Mouse (Mus musculus): ENCODE results near the gene Vmn1r58.

DNA sequence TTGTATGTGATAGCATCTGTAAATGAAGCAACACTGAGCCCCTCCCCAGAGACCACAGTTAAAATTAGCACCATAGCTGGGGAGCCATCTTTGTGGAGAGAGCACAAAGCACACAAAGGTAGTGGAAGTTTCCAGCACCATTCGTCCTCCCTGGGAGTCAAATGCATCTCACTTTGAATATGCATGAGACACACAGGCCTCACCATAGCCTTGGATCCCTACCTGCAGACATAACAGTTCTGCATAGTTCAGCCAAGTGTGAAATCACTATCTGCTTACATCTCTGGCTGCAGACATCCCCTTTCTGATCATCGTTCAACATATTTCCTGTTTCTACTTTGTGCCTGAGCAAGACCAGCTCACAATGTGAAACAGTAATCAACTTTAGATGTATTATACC, 46.5 kb downstream of the Vmn1r58 start:
- no peak for TF ChIP-seq CTCF (IDR thresholded peaks at IDR 0.05 in 2 of 3, conservative IDR thresholded peaks at IDR 0.05 in 1 of 3; ENCODE audit: control insufficient read depth in 1 of 3, insufficient read depth in 1 of 3, low read depth in 2 of 3, low read length in 3 of 3, poor library complexity in 1 of 3, severe bottlenecking in 1 of 3)
- TF ChIP-seq HCFC1 (IDR thresholded peaks at IDR 0.05; ENCODE audit: low read depth, low read length): no peak
- no peak for TF ChIP-seq RAD21 (IDR thresholded peaks at IDR 0.05; ENCODE audit: low read depth, low read length)

Data from MEL (cell line).